Mouse (Mus musculus) lung, postnatal 0 days (tissue): Measurements from ENCODE around the gene Sap25.

ENCODE experiments used
- CTCF ChIP-seq: IDR thresholded peaks from 2 replicates; pipeline ENCODE4 v1.5.1; 2016; ENCODE audit warnings: antibody characterized with exemption, mild to moderate bottlenecking
- EP300 ChIP-seq: IDR thresholded peaks from 2 replicates; pipeline ENCODE4 v1.6.1; 2016; ENCODE audit warnings: antibody characterized with exemption, mild to moderate bottlenecking, control low read depth

DNA sequence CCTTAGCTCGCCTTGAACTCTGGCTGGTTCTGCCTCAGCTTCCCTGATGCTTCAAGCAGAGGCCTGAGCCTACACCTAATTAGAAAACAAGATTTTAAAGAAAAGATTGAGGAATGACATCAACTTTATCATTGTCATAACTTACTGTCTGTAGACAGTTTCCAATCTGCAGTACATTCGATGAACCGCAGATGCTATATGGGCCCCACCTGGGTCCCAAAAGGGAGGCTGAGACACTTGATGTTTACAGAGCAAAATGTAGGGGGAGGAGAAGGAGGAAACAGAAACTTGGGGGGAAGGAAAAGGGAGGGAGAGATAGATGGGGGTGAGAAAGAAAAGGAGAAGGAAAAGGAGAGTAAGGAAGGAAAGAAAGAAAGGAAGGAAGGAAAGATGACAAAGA is 48.8 kb downstream of the Sap25 start:
- TF ChIP-seq CTCF (no peak), EP300 (no peak)
